Mouse (Mus musculus) lung, adult 2 months (tissue): Measurements from ENCODE around the gene Slc29a3.

Source experiments
- CTCF ChIP-seq: fragments of 200-500 bp; IDR thresholded peaks from 2 replicates; pipeline ENCODE4 v1.5.1; 2011; ENCODE audit warnings: mild to moderate bottlenecking, low read length, control low read depth; ENCODE audit not compliant: insufficient read depth
- POLR2A ChIP-seq: fragments of 200-500 bp; IDR thresholded peaks from 2 replicates; pipeline ENCODE4 v1.6.1; 2011; ENCODE audit warnings: low read depth, mild to moderate bottlenecking, control low read depth, low read length, borderline replicate concordance; ENCODE audit errors: extremely low read depth

DNA sequence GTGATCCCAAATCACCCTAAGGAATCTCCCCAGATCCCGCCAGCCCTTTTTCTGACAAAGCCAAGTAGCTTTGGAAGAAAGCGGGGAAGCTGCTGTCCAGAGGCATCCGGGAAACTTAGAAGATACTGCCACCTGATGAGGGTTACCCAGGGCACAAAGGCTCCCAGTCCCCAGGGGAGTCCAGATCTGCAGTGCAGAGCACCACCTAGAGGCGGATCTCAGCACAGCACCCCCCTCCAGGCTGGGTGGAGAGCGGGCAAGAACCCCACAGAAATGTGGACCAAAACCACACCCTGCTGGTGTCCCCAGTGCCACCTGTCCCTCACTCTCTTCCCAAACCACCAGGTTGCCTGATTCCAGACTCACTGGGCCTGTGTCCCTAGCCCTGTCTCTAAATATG lies 55.6 kb downstream of the Slc29a3 start:
- peak; percentile 94 for TF ChIP-seq CTCF
- no peak for TF ChIP-seq POLR2A
